Mouse (Mus musculus) stomach, postnatal 0 days (tissue): ENCODE results near the gene Gm45618.
"Not testable (repeated sequence)": the region's sequence is repeated elsewhere in the genome, so short reads cannot be mapped to it uniquely, and the experiment has no call there.

ENCODE experiments used
- CTCF ChIP-seq: IDR thresholded peaks from 2 replicates; pipeline ENCODE4 v1.5.1; 2016; ENCODE audit warnings: antibody characterized with exemption, low read depth, mild to moderate bottlenecking, moderate library complexity
- EP300 ChIP-seq: optimal IDR thresholded peaks from 2 replicates; pipeline ENCODE3; 2016; ENCODE audit warnings: antibody characterized with exemption

DNA sequence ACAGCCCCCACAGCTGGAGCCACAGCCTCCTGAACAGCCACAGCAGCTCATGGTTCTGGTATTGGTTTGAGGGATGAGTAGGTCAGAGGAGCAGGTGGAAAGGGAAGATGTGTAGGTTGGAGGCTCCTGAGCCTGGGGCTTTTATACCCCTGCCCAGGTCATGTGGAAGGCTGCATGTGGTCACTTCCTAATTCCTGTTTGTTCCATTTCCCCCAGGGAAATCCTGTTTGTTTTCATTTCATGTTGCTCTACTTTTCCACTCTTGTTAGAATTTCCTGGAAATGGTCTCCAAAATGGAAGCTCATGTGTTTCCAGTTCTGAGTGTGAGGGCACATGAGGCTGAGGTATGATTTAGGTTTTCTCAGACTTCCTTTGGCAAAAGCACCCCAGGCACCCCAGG, 45.1 kb upstream of the Gm45618 start, which contains the start of gene Gm4553:
- not testable (repeated sequence) for TF ChIP-seq CTCF, EP300
